Mouse (Mus musculus) liver, embryonic 13.5 days (tissue): ENCODE data around the gene Fam208b. TPM values are rescaled to one million over a fixed set of nuclear protein-coding genes. Genes with fewer than 3 reads are reported as not detected.
A peak's percentile ranks its signal among the peaks of the same experiment; 100 is the strongest.

ENCODE experiments used
- ATAC-seq: fragments of 200-750 bp; cut with Nextera tagmentation; 2 replicates; pipeline ENCODE4 v1.8.0; 2017; ENCODE audit warnings: low read depth, mild to moderate bottlenecking, moderate number of reproducible peaks, moderate library complexity
- DNase-seq: peaks from one replicate; pipeline ENCODE4 v3.0.0; 2022
- H3K27ac ChIP-seq: fragments of 300-500 bp; sonication (generic); 2 replicates; pipeline ENCODE4 v1.5.1; 2015; ENCODE audit warnings: moderate library complexity, mild to moderate bottlenecking, inconsistent platforms
- H3K27me3 ChIP-seq: fragments of 300-500 bp; sonication (generic); 2 replicates; pipeline ENCODE4 v1.6.1; 2015; ENCODE audit warnings: mild to moderate bottlenecking, inconsistent platforms
- H3K36me3 ChIP-seq: fragments of 300-500 bp; sonication (generic); 2 replicates; pipeline ENCODE4 v1.6.1; 2015; ENCODE audit warnings: mild to moderate bottlenecking, inconsistent platforms
- H3K4me1 ChIP-seq: fragments of 300-500 bp; sonication (generic); replicated peaks from 2 replicates; pipeline ENCODE4 v1.6.1; 2015; ENCODE audit warnings: inconsistent platforms
- H3K4me2 ChIP-seq: fragments of 300-500 bp; sonication (generic); 2 replicates; pipeline ENCODE4 v1.6.1; 2015; ENCODE audit warnings: inconsistent platforms, mild to moderate bottlenecking, moderate library complexity
- H3K4me3 ChIP-seq: fragments of 300-500 bp; sonication (generic); replicated peaks from 2 replicates; pipeline ENCODE4 v1.5.1; 2015; ENCODE audit warnings: mild to moderate bottlenecking, inconsistent platforms
- H3K9ac ChIP-seq: fragments of 300-500 bp; sonication (generic); 2 replicates; pipeline ENCODE4 v1.6.1; 2015; ENCODE audit warnings: mild to moderate bottlenecking, inconsistent platforms
- H3K9me3 ChIP-seq: fragments of 300-500 bp; sonication (generic); replicated peaks from 2 replicates; pipeline ENCODE4 v1.6.1; 2016; ENCODE audit warnings: inconsistent platforms
- WGBS: fragments of 180-500 bp; shearing (Covaris S2); methylation state at CpG from one replicate; pipeline ENCODE4 v1.1.7; 2015; ENCODE audit not compliant: insufficient replicate concordance; 5-methylcytosine and 5-hydroxymethylcytosine counted together
- polyA plus RNA-seq: library from polyadenylated mRNA; unstranded; fragments of >200 nt; fragmentation: Nextera tagmentation; extraction: Ambion mirVana; gene quantifications from 2 replicates; pipeline ENCODE4 v1.2.1, GENCODE M21; 2015

Fam208b gene
- polyA plus RNA-seq, 1 experiment from 2014 or later = 3.3 TPM

DNA sequence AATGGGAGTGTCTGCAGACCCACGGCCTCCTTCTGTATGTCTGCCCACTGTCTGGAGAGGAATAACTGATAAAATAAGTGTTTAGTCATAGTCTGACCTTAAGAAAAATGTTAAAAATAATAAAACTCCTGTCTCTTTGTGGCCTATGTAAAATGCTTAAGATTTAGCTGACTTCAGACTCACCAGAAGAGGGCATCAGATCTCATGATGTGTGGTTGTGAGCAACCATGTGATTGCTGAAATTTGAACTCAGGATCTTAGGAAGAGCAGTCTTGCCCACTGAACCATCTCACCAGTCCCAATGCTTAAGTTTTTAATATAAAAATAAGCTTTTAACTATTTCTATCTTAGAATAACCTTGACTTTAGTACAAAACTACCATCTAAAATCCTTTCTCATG is 47.8 kb downstream of the Fam208b start:
- H3K27me3 ChIP-seq = no peaks in the 10 kb centered on the region
- no peak for ATAC-seq

DNA sequence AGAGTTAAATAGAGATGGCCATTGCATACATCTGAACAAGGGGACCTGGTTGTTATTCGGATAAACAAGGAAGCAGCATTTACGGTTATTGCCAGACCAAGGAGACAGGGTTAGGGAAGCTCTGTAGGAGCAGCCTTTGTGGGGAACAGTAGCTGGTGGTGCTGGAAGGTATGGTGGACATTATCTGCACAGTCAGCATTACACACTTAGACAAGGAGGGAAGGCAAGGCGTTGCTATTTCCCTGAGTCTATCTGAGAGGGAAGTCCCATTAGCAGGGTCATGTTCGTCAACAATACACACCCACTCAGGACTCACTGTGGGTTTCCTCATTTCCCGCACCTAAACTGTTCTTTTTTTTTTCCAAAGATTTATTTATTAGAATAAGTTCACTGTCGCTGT is 63.1 kb downstream of the Fam208b start:
- Histone ChIP-seq H3K27ac (no peak overlapping the region), H3K4me3 (no peak overlapping the region), H3K9ac (no peak overlapping the region), H3K4me2 (no peak overlapping the region), H3K9me3 (no peaks in the 10 kb centered on the region), H3K4me1 (peaks cover 39% of the 10 kb centered on the region), H3K36me3 (peaks cover 28% of the 10 kb centered on the region), H3K27me3 (no peaks in the 10 kb centered on the region)
- no peak for DNase-seq
- WGBS = 80% methylated on average over 6 of the region's 6 CpGs
- no peak for ATAC-seq

More for the DNA sequence above, 47.8 kb downstream of the Fam208b start:
- 50% methylated on average over 1 of the region's 1 CpGs for WGBS
- H3K9ac ChIP-seq = no peak overlapping the region
- no peak overlapping the region for H3K27ac ChIP-seq
- no peak overlapping the region for H3K4me2 ChIP-seq
- peaks cover 53% of the 10 kb centered on the region for H3K36me3 ChIP-seq
- H3K9me3 ChIP-seq = no peaks in the 10 kb centered on the region
- DNase-seq = no peak
- no peak overlapping the region for H3K4me3 ChIP-seq
- H3K4me1 ChIP-seq = no peaks in the 10 kb centered on the region

DNA sequence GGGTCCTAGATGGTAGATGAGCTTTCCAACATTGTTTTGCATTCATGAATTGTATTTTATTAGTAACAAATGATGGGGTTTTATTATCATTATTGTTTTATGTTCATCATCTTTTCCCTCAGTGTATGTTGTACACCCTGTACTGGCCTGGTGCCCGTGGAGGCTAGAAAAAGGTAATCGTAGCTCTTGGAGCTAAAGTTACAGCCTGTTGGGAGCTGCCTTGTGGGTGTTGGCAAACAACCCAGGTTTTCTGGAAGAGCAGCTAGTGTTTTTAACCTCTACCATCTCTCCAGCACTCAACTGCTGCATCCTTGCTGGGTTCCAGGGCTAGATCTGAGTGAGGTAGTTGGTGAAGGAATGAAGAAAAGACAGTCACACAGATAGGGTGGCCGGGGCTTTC is 63.5 kb downstream of the Fam208b start:
- no peak for ATAC-seq
- Histone ChIP-seq H3K27ac (no peak overlapping the region), H3K4me3 (no peak overlapping the region), H3K4me1 (peaks cover 44% of the 10 kb centered on the region), H3K9me3 (no peaks in the 10 kb centered on the region), H3K36me3 (peaks cover 24% of the 10 kb centered on the region), H3K9ac (no peak overlapping the region), H3K4me2 (no peak overlapping the region), H3K27me3 (no peaks in the 10 kb centered on the region)
- 79% methylated on average over 3 of the region's 3 CpGs for WGBS
- no peak for DNase-seq

- Histone ChIP-seq H3K9ac (no peak overlapping the region), H3K4me3 (no peak overlapping the region), H3K9me3 (no peaks in the 10 kb centered on the region), H3K4me1 (peaks cover 61% of the 10 kb centered on the region), H3K36me3 (peaks cover 14% of the 10 kb centered on the region), H3K27me3 (no peaks in the 10 kb centered on the region), H3K27ac (peak overlapping the region; percentile 61), H3K4me2 (no peak overlapping the region)
- DNase-seq (no peak), ATAC-seq (peak; percentile 76)
- 56% methylated on average over 5 of the region's 5 CpGs for WGBS
Measured at GRCm38 (mm10) chr13:3544925-3545324, 66.0 kb downstream of the Fam208b start.

GRCm38 (mm10) chr13:3544077-3544874 is 66.6 kb downstream of the Fam208b start:
- H3K4me1 ChIP-seq = peaks cover 67% of the 10 kb centered on the region
- 78% methylated on average over 4 of the region's 4 CpGs for WGBS

GRCm38 (mm10) chr13:3541159-3541782 is 69.6 kb downstream of the Fam208b start:
- Histone ChIP-seq H3K4me2 (no peak overlapping the region), H3K9me3 (no peaks in the 10 kb centered on the region), H3K4me3 (no peak overlapping the region), H3K9ac (no peak overlapping the region), H3K36me3 (peaks cover 3% of the 10 kb centered on the region), H3K4me1 (peaks cover 74% of the 10 kb centered on the region), H3K27ac (peak overlapping the region; percentile 0; the same call in 1 of the 2 replicates), H3K27me3 (no peaks in the 10 kb centered on the region)
- ATAC-seq (no peak), DNase-seq (no peak)
- WGBS = 67% methylated on average over 2 of the region's 2 CpGs

More at GRCm38 (mm10) chr13:3544077-3544874, 66.6 kb downstream of the Fam208b start:
- DNase-seq (no peak), ATAC-seq (peak; percentile 55; the same call in 1 of the 2 replicates)
- no peak overlapping the region for H3K9ac ChIP-seq
- no peak overlapping the region for H3K4me3 ChIP-seq
- H3K27me3 ChIP-seq = no peaks in the 10 kb centered on the region
- no peak overlapping the region for H3K27ac ChIP-seq
- no peaks in the 10 kb centered on the region for H3K9me3 ChIP-seq
- H3K36me3 ChIP-seq = peaks cover 12% of the 10 kb centered on the region
- H3K4me2 ChIP-seq = no peak overlapping the region

- H3K4me2 ChIP-seq = peak overlapping the region; percentile 78
- no peak for ATAC-seq
- H3K9me3 ChIP-seq = no peaks in the 10 kb centered on the region
- H3K27me3 ChIP-seq = no peaks in the 10 kb centered on the region
- H3K27ac ChIP-seq = no peak overlapping the region
- peak overlapping the region; percentile 98 for H3K4me3 ChIP-seq
- H3K4me1 ChIP-seq = peaks cover 64% of the 10 kb centered on the region
- H3K36me3 ChIP-seq = peaks cover 1% of the 10 kb centered on the region; the same call in 1 of the 2 replicates
- WGBS = 50% methylated on average over 2 of the region's 2 CpGs
- DNase-seq = no peak
- peak overlapping the region; percentile 37 for H3K9ac ChIP-seq
Measured at GRCm38 (mm10) chr13:3540166-3540565, 70.7 kb downstream of the Fam208b start.

DNA sequence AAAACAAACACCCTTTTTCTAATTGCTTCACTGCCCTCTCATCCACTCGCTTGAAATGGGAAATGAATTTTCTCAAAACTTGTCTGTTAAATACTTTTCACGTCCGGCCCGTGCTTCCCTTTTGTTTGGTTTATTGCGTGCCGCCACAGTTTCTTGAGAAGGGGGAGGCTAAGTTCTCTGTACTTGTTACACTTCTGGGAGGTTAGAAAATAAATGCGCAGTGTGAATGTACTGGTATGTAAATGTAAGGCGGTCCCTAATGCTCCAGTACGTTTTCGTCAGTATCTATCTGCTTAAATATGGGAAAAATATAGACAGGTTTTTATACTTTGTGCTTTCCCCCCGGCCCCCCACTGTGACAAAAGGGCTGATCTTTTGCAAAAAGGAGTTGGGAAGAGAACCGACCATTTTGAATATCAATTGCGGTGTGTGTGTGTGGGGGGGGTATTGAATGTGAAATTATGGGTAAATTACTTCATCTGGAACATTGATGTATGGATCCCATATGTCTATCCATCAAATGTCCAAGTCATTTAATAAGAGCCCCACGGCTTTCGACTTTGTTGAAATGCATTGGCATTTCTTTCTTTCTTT is 71.8 kb downstream of the Fam208b start:
- Histone ChIP-seq H3K9me3 (no peaks in the 10 kb centered on the region), H3K4me2 (peak overlapping the region; percentile 78), H3K27me3 (no peaks in the 10 kb centered on the region), H3K27ac (peak overlapping the region; percentile 97), H3K4me3 (peak overlapping the region; percentile 98), H3K9ac (peak overlapping the region; percentile 96), H3K4me1 (peaks cover 55% of the 10 kb centered on the region), H3K36me3 (no peaks in the 10 kb centered on the region; the same call in 1 of the 2 replicates)
- DNase-seq (no peak), ATAC-seq (no peak)
- WGBS = 2% methylated on average over 15 of the region's 15 CpGs

DNA sequence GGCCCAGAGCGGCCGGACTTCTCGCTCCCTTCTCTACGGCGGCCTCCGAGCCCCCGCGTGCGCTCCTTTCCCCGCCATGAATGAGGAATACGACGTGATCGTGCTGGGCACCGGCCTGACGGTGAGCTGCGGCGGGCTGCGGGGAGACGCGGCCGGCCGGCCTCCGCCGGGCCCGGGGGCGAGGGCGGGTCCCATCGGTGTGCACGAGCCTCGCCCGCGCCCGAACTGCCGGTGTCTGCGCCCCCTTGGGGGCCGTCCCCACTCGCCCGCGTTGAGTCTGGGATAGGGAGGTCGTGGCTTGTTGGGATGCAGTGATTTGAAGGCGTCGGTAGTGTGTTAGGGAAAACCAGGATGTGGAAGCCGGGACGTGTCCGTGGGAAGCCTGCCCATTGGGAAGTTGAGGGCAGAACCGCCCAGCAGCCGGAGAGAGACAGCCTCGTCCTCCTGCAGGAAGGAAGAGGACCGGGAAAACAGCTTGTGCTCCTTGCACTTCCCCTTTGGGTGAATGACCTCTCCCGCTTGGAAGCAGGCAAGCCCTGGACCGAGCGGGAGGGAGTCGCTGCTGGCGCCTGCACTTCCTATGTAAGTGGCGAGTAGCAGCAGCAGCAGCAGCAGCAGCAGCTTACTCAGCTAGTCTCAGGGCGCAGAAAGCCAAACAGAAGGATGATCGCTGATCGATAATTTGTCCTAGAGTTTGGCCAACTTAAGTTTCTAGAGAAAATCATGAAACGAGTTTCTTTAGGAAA is 72.5 kb downstream of the Fam208b start:
- Histone ChIP-seq H3K4me1 (peaks cover 48% of the 10 kb centered on the region), H3K4me3 (peak overlapping the region; percentile 98), H3K4me2 (peak overlapping the region; percentile 78), H3K9ac (peak overlapping the region; percentile 96), H3K9me3 (no peaks in the 10 kb centered on the region), H3K27me3 (no peaks in the 10 kb centered on the region), H3K27ac (peak overlapping the region; percentile 97), H3K36me3 (no peaks in the 10 kb centered on the region; the same call in 1 of the 2 replicates)
- under 1% methylated on average over 59 of the region's 59 CpGs for WGBS
- ATAC-seq = peak; percentile 72
- DNase-seq = no peak

DNA sequence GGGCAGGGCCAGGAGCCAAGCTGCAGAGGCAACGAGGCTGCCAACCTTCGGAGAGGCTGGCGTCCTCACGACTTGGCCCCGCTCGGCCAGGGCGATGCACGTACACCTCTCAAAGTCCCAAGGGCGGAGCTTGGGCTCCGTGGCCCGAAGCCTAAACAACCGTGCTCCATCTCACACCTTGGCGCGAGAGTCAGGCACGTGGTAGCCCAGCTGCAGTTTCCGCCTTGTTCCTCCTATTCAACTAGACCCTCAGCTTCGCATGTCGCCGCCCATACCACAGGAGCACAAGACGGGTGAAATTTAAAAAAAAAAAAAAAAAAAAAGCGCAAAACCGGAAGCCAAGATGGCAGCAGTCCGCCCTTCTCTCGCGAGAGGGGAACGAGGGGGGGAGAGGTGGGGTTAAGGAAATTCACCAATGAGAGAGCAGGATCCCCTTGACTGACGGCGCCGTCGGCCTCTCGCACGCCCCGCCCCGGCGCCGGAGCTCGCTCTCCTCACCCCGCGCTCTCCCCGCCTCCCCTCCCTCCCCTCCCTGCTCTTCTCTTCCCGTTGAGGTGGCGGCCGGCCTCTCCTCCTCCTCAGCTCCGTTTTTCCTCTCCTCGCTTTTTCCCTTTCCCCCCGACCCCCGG is 73.2 kb downstream of the Fam208b start, which contains the start of gene Gdi2:
Gene Gdi2 (plus strand): TSS at position 470 of the 629 bp plus-strand sequence.
- under 1% methylated on average over 42 of the region's 47 CpGs for WGBS
- Histone ChIP-seq H3K4me2 (peak within 1 kb of the TSS; percentile 89), H3K4me3 (peak within 1 kb of the TSS; percentile 98), H3K9me3 (no peaks in the 10 kb centered on the region), H3K4me1 (peaks cover 41% of the 10 kb centered on the region), H3K36me3 (no peaks in the 10 kb centered on the region), H3K27ac (peak within 1 kb of the TSS; percentile 97), H3K9ac (peak within 1 kb of the TSS; percentile 96), H3K27me3 (no peaks in the 10 kb centered on the region)
- ATAC-seq = peak; percentile 96
- peak; percentile 87 for DNase-seq
